Mouse (Mus musculus) stomach, embryonic 14.5 days (tissue): ENCODE results near the gene Clip2. TPM values are rescaled to one million over a fixed set of nuclear protein-coding genes. Genes with fewer than 3 reads are reported as not detected.
A peak's percentile ranks its signal among the peaks of the same experiment; 100 is the strongest.

Source experiments
- ATAC-seq: fragments of 200-750 bp; cut with Nextera tagmentation; 2 replicates; pipeline ENCODE4 v1.8.0; 2017; ENCODE audit warnings: low read depth, moderate TSS enrichment; ENCODE audit not compliant: insufficient number of reproducible peaks, insufficient read depth, low FRiP score
- H3K27ac ChIP-seq: fragments of 300-500 bp; sonication (generic); 2 replicates; pipeline ENCODE4 v1.5.1; 2014; ENCODE audit warnings: mild to moderate bottlenecking, low read length, moderate library complexity, mixed read lengths
- H3K27me3 ChIP-seq: fragments of 300-500 bp; sonication (generic); 2 replicates; pipeline ENCODE4 v1.6.1; 2014; ENCODE audit warnings: low read length, control low read depth, mixed read lengths; ENCODE audit not compliant: control insufficient read depth, insufficient read depth
- H3K36me3 ChIP-seq: fragments of 300-500 bp; sonication (generic); 2 replicates; pipeline ENCODE4 v1.6.1; 2014; ENCODE audit warnings: mild to moderate bottlenecking, control low read depth, low read length, moderate library complexity, mixed read lengths; ENCODE audit not compliant: control insufficient read depth, insufficient read depth
- H3K4me1 ChIP-seq: fragments of 300-500 bp; sonication (generic); 2 replicates; pipeline ENCODE4 v1.6.1; 2014; ENCODE audit warnings: low read length, control low read depth, mixed read lengths; ENCODE audit not compliant: control insufficient read depth, insufficient read depth
- H3K4me2 ChIP-seq: fragments of 300-500 bp; sonication (generic); replicated peaks from 2 replicates; pipeline ENCODE4 v1.6.1; 2014; ENCODE audit warnings: low read depth, low read length, control low read depth
- H3K4me3 ChIP-seq: fragments of 300-500 bp; sonication (generic); 2 replicates; pipeline ENCODE4 v1.5.1; 2014; ENCODE audit warnings: low read depth, low read length, control low read depth
- H3K9ac ChIP-seq: fragments of 300-500 bp; sonication (generic); replicated peaks from 2 replicates; pipeline ENCODE4 v1.6.1; 2014; ENCODE audit warnings: low read depth, mild to moderate bottlenecking, control low read depth, low read length, moderate library complexity, mixed read lengths
- H3K9me3 ChIP-seq: fragments of 300-500 bp; sonication (generic); 2 replicates; pipeline ENCODE4 v1.6.1; 2016; ENCODE audit warnings: low read depth, low read length, control low read depth; ENCODE audit not compliant: control insufficient read depth
- WGBS: fragments of 180-500 bp; shearing (Covaris S2); extraction: QIAGEN DNeasy Blood & Tissue Kit; methylation state at CpG from one replicate; pipeline ENCODE4 v1.1.7; 2014; 5-methylcytosine and 5-hydroxymethylcytosine counted together
- polyA plus RNA-seq: library from polyadenylated mRNA; unstranded; fragments of >200 nt; fragmentation: Nextera tagmentation; extraction: Ambion mirVana; gene quantifications from 2 replicates; pipeline ENCODE4 v1.2.1, GENCODE M21; 2014

Clip2 gene
- polyA plus RNA-seq, 1 experiment from 2014 or later = 4.4 TPM

GRCm38 (mm10) chr5:134510266-134510665, 42.0 kb downstream of the Clip2 start:
- WGBS = 95% methylated on average over 5 of the region's 5 CpGs
- H3K4me3 ChIP-seq = no peak overlapping the region
- peaks cover 41% of the 10 kb centered on the region for H3K36me3 ChIP-seq
- no peaks in the 10 kb centered on the region for H3K27me3 ChIP-seq
- no peaks in the 10 kb centered on the region for H3K9me3 ChIP-seq
- no peaks in the 10 kb centered on the region for H3K4me1 ChIP-seq
- H3K27ac ChIP-seq = no peak overlapping the region
- no peak for ATAC-seq
- H3K9ac ChIP-seq = no peak overlapping the region
- H3K4me2 ChIP-seq = no peak overlapping the region

GRCm38 (mm10) chr5:134508965-134509364, 43.3 kb downstream of the Clip2 start:
- Histone ChIP-seq H3K27ac (no peak overlapping the region), H3K4me2 (no peak overlapping the region), H3K9ac (no peak overlapping the region), H3K4me1 (no peaks in the 10 kb centered on the region), H3K36me3 (peaks cover 31% of the 10 kb centered on the region), H3K27me3 (no peaks in the 10 kb centered on the region), H3K4me3 (no peak overlapping the region), H3K9me3 (no peaks in the 10 kb centered on the region)
- ATAC-seq = no peak
- WGBS = 86% methylated on average over 5 of the region's 5 CpGs

- ATAC-seq = no peak
- Histone ChIP-seq H3K4me2 (no peak overlapping the region), H3K4me1 (no peaks in the 10 kb centered on the region), H3K27me3 (no peaks in the 10 kb centered on the region), H3K9ac (no peak overlapping the region), H3K4me3 (no peak overlapping the region), H3K36me3 (peaks cover 24% of the 10 kb centered on the region), H3K27ac (no peak overlapping the region), H3K9me3 (no peaks in the 10 kb centered on the region)
- WGBS = 80% methylated on average over 5 of the region's 5 CpGs
Observed at GRCm38 (mm10) chr5:134507859-134508399, 44.3 kb downstream of the Clip2 start.

GRCm38 (mm10) chr5:134507307-134507706, 44.9 kb downstream of the Clip2 start:
- ATAC-seq = 0 out of 2 replicates have a peak, but pooled peaks have one; percentile 59
- H3K27ac ChIP-seq = no peak overlapping the region
- no peaks in the 10 kb centered on the region for H3K9me3 ChIP-seq
- H3K27me3 ChIP-seq = no peaks in the 10 kb centered on the region
- 24% methylated on average over 10 of the region's 10 CpGs for WGBS
- H3K4me1 ChIP-seq = no peaks in the 10 kb centered on the region
- peaks cover 30% of the 10 kb centered on the region for H3K36me3 ChIP-seq
- H3K4me3 ChIP-seq = no peak overlapping the region
- no peak overlapping the region for H3K4me2 ChIP-seq
- H3K9ac ChIP-seq = no peak overlapping the region

- Histone ChIP-seq H3K27ac (no peak overlapping the region), H3K9ac (no peak overlapping the region), H3K4me1 (no peaks in the 10 kb centered on the region), H3K4me3 (no peak overlapping the region), H3K9me3 (no peaks in the 10 kb centered on the region), H3K4me2 (no peak overlapping the region), H3K27me3 (no peaks in the 10 kb centered on the region), H3K36me3 (peaks cover 34% of the 10 kb centered on the region)
- no peak for ATAC-seq
- 84% methylated on average over 9 of the region's 9 CpGs for WGBS
Observed at GRCm38 (mm10) chr5:134505810-134506292, 46.4 kb downstream of the Clip2 start.

- Histone ChIP-seq H3K9ac (no peak overlapping the region), H3K4me3 (no peak overlapping the region), H3K4me1 (no peaks in the 10 kb centered on the region), H3K36me3 (peaks cover 17% of the 10 kb centered on the region), H3K27me3 (no peaks in the 10 kb centered on the region), H3K9me3 (no peaks in the 10 kb centered on the region), H3K27ac (no peak overlapping the region), H3K4me2 (no peak overlapping the region)
- 93% methylated on average over 18 of the region's 18 CpGs for WGBS
- no peak for ATAC-seq
Observed at GRCm38 (mm10) chr5:134502591-134502990, 49.6 kb downstream of the Clip2 start.

GRCm38 (mm10) chr5:134501453-134501852, 50.8 kb downstream of the Clip2 start:
- no peak for ATAC-seq
- Histone ChIP-seq H3K36me3 (peaks cover 22% of the 10 kb centered on the region), H3K9ac (no peak overlapping the region), H3K4me2 (no peak overlapping the region), H3K27me3 (no peaks in the 10 kb centered on the region), H3K4me3 (no peak overlapping the region), H3K4me1 (no peaks in the 10 kb centered on the region), H3K9me3 (no peaks in the 10 kb centered on the region), H3K27ac (no peak overlapping the region)
- 86% methylated on average over 9 of the region's 9 CpGs for WGBS

- H3K27ac ChIP-seq = no peak overlapping the region
- no peaks in the 10 kb centered on the region for H3K27me3 ChIP-seq
- peaks cover 23% of the 10 kb centered on the region for H3K36me3 ChIP-seq
- 90% methylated on average over 3 of the region's 3 CpGs for WGBS
- H3K9me3 ChIP-seq = no peaks in the 10 kb centered on the region
- H3K4me3 ChIP-seq = no peak overlapping the region
- H3K4me2 ChIP-seq = no peak overlapping the region
- ATAC-seq = no peak
- no peak overlapping the region for H3K9ac ChIP-seq
- no peaks in the 10 kb centered on the region for H3K4me1 ChIP-seq
Observed at GRCm38 (mm10) chr5:134500681-134501080, 51.6 kb downstream of the Clip2 start.

GRCm38 (mm10) chr5:134500062-134500461, 52.2 kb downstream of the Clip2 start:
- ATAC-seq = no peak
- H3K9ac ChIP-seq = no peak overlapping the region
- no peaks in the 10 kb centered on the region for H3K27me3 ChIP-seq
- no peaks in the 10 kb centered on the region for H3K9me3 ChIP-seq
- peaks cover 23% of the 10 kb centered on the region for H3K36me3 ChIP-seq
- H3K27ac ChIP-seq = no peak overlapping the region
- no peaks in the 10 kb centered on the region for H3K4me1 ChIP-seq
- H3K4me2 ChIP-seq = no peak overlapping the region
- no peak overlapping the region for H3K4me3 ChIP-seq
- WGBS = 76% methylated on average over 4 of the region's 4 CpGs
